Mouse (Mus musculus) G1E-ER4 (cell line): ENCODE measurements around the gene Spink8. TPM values are rescaled to one million over a fixed set of nuclear protein-coding genes. Genes with fewer than 3 reads are reported as not detected.

Experiments
- GATA1 ChIP-seq: IDR thresholded peaks from one replicate; pipeline ENCODE4 v1.8.0; 2012; ENCODE audit warnings: low read length, inconsistent platforms
- polyA plus RNA-seq: library from polyadenylated mRNA; stranded (reverse); fragments of >175 nt; gene quantifications from 2 replicates; pipeline ENCODE4 v1.2.3, GENCODE M21; 2012

The Spink8 gene
- polyA plus RNA-seq, 1 experiment = not detected

DNA sequence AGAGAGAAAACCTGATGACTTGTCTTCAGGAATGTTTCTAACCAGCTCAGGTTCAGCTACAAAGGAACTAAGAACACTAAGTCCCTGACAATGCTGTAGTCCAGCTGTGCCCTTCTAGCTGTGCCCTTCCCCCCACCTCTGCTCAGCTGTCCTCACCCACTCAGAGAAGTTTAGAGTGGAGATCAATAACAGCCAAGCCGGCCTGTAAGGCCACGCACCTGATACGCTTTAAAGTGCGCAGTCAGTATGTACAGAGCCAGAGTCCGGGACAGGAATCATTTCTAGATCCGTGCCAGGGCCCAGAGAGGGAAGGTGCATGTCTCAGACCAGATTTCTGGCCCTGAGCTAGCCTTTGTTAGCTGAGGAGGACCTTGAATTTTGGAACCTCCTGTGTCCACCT lies 43.9 kb downstream of the Spink8 start:
- TF ChIP-seq GATA1 = no peak

DNA sequence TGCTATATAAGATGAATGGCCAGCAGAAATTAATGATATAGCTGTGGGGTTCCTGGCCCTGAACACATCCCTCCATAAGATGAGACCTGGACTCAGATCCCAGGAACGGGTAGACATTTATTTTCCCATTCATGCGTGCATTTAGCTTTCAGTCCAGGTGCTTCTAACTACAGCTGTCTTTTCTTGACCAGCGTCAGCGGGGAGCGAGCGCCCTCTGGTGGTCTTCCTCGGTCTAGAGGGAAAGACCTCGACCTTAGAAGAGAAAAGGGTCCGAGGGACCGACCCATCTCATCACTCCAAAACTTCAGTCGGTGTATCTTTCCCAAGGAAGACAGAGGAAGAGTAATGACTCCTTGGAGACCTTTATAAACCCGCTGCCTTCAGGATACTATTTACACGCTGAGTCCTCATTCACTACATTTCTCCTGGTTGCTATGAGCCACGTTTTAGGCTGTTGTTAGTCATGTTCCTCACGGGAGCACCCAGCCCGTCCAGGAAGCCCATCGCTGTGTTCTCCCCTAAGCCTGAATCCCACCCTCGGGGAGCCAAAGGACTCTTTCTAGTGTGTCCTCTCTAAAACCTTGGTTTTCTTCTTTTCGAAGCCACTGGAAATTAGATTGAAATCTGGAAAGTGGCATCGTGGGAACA lies 50.4 kb downstream of the Spink8 start:
- TF ChIP-seq GATA1 = no peak

- no peak for TF ChIP-seq GATA1
Measured at GRCm38 (mm10) chr9:109863085-109863484, 51.0 kb downstream of the Spink8 start.

DNA sequence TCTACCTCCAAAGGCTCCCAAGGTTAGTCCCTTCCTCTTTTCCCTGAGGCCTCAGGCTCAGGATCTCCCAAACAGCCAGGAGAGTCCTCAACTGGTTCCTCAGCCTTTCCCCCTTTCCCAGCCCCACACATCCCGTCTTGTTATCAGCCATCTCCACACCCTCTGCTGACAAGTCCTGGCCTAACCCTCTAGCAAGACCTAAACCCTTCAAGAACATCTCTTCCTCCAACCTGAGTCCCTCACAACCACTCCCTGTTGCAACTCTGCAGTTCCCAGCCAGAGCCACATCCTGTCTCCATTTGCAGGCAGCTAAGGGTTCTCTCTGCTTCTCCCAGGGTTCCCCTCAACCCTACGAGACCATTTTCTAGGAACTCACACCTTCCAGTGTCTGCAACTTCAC lies 54.1 kb downstream of the Spink8 start:
- no peak for TF ChIP-seq GATA1

- TF ChIP-seq GATA1 = no peak
Measured at GRCm38 (mm10) chr9:109870983-109871572, 59.0 kb downstream of the Spink8 start.

DNA sequence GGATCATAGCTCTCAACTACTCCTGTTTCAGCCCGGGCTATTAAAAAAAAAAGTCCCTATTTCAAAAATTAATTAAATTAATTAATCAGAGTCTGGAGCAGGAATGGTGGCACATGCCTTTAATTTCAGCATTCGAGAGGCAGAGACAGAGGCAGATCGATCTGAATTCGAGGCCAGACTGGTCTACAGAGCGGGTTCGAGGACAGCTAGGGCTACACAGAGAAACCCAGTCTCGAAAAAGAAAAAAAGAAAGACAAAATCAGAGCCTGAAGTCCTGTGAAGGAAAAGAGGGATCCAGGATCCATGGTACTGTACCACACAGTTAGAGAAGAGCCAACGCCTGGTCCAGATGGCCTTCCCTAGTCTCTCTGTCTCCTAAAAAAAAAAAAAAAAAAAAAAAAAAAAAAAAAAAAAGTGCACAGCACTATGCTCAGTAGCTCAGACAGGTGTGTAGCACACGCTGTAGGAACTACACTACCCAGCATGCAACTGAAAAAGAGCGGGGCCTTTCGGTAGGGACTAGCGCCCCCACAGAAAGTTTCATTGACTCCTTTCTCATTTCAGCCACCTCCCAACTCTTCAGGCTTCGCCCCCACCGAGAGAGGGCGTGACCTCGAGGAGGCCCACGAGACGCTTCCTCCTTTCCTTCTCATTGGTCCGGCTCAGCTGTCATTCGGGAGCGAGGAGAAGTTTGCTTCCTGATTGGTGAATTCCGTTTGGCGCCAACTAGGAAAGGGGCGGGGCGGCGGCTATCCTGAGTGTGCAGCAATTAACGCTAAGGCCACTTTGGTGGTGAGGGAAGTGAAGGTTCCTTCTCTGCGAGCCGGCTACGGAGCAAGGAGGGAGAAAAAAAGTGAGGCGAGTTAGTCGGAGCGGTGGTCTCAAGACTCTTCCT lies 63.0 kb downstream of the Spink8 start, which contains the start of gene Cdc25a:
Cdc25a (plus strand) TSS at position 783 of the 895 bp plus-strand sequence.
- TF ChIP-seq GATA1 = no peak

DNA sequence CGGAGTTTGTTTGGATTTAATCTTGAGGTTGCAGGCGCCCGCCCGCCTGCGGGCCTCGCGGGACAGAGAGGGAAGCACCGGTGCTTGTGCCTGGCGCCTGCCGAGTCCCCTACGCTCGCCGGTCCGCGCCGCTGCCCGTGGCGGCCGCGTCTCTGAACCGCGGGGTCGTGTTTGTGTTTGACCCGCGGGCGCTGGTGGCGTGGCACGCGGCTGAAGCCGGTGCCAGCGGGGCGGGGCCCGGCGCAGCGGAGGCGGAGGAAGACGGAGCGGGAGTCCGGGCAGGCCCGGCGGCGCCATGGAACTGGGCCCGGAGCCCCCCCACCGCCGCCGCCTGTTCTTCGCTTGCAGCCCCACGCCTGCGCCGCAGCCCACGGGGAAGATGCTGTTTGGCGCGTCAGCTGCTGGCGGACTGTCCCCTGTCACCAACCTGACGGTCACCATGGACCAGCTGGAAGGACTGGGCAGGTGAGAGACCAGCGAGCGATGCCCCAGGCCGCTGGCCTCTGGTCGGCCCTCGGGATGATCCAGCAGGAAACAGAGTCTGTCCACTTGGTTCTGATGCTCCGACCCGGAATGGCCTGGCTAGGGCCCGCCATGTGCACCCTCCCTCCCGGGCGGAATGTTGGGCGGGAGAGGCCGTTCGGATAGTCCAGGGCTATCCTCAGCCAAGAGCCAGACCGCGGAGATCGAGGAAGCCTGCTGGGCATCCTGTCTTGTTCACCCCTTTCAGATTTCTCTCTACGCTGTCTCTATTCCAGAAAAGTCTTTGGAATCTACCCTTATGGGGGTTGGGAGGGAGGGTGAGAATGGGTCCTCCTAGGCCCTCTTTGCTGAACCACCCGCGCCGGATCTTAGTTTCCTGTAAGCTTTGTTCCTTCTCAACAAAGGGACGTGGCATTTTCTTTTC lies 63.9 kb downstream of the Spink8 start:
- no peak for TF ChIP-seq GATA1

Other genes with a start within 250 kb of the Spink8 start
- not detected in 2 replicates for gene Fbxw15, start 244.0 kb upstream of the Spink8 start, polyA plus RNA-seq
- not detected in 2 replicates for gene Fbxw24, start 186.2 kb upstream of the Spink8 start, polyA plus RNA-seq
- gene Fbxw25, start 147.6 kb upstream of the Spink8 start, polyA plus RNA-seq = not detected in 2 replicates
- gene Fbxw18, start 109.6 kb upstream of the Spink8 start, polyA plus RNA-seq = not detected in 2 replicates
- gene Fbxw26, start 66.2 kb upstream of the Spink8 start, polyA plus RNA-seq = not detected in 2 replicates
- gene Fbxw27, start 21.6 kb upstream of the Spink8 start, polyA plus RNA-seq = not detected in 2 replicates
- 5.8 and 23.3 TPM in 2 replicates for gene Nme6, start 20.5 kb downstream of the Spink8 start, polyA plus RNA-seq
- gene Camp, start 37.3 kb downstream of the Spink8 start, polyA plus RNA-seq = not detected in 2 replicates
- gene Cdc25a, start 63.3 kb downstream of the Spink8 start, polyA plus RNA-seq = 108 and 165 TPM in 2 replicates
- gene Map4, start 119.2 kb downstream of the Spink8 start, polyA plus RNA-seq = 73.3 and 80.1 TPM in 2 replicates